Mouse (Mus musculus) right cerebral cortex, adult 18-20 months (tissue): Measurements from ENCODE around the gene Tulp1.
"Not testable (repeated sequence)": the region's sequence is repeated elsewhere in the genome, so short reads cannot be mapped to it uniquely, and the experiment has no call there.

ENCODE experiments used
- DNase-seq: peaks from one replicate; pipeline ENCODE4 v3.0.0; 2022; ENCODE audit warnings: mixed read lengths

Gene Tulp1

GRCm38 (mm10) chr17:28368449-28368848, 3.4 kb upstream of the Tulp1 start:
- peak; percentile 25 for DNase-seq

DNA sequence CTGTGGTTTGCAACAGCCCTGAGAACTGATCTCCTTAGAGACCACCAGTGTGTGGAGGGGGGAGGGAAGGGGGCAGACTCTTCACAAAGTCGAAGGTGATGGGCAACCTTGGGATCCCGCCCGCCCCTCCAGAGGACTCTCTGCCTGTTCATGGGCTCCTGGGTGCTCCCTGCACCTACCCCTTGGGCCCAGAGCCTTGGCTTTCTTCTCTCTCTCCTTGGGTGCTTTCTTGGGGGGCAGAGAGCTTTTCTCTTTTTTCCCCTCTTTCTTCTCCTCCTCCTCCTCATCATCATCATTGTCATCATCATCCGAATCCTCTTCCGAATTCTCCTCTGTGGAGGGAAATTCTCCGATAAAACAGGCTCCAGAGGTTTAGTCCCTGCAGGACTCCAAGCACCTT, 1.5 kb downstream of the Tulp1 start:
- no peak for DNase-seq

DNA sequence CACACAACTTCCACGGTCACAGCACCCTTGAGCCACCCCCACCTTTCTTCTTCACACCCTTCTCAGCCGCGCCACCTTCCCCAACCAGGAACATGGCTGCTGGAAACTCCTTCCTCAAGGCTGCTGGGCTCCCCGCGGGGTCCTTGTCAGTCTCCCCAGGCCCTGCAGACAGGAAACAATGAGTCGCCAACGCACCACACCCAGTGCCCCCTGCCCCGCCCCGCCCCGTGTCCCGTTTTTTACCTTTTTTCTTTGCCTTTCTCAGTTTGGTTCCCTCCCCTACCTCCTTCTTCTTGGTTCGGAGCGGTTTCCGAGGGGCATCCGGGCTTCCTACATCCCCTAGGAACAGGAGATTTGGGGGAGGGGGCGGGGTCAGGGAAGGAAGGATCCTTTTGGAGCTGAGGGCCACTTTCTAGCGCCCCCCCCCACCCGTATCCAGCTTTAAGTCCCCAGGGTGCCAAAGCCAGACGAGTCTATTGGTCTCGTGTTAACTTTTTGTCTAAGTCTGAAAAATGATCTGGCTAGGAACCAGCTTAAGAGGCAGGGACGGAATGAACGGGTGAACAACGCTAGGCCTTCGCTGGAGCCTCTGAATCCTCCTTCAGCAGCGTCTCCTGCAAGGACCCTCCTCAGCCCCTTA, 2.2 kb downstream of the Tulp1 start:
- DNase-seq, result no peak

- DNase-seq, result no peak
These were observed 2.9 kb downstream of the Tulp1 start for GRCm38 (mm10) chr17:28361921-28362652.

GRCm38 (mm10) chr17:28360531-28361277, 4.3 kb downstream of the Tulp1 start:
- DNase-seq, result no peak

DNA sequence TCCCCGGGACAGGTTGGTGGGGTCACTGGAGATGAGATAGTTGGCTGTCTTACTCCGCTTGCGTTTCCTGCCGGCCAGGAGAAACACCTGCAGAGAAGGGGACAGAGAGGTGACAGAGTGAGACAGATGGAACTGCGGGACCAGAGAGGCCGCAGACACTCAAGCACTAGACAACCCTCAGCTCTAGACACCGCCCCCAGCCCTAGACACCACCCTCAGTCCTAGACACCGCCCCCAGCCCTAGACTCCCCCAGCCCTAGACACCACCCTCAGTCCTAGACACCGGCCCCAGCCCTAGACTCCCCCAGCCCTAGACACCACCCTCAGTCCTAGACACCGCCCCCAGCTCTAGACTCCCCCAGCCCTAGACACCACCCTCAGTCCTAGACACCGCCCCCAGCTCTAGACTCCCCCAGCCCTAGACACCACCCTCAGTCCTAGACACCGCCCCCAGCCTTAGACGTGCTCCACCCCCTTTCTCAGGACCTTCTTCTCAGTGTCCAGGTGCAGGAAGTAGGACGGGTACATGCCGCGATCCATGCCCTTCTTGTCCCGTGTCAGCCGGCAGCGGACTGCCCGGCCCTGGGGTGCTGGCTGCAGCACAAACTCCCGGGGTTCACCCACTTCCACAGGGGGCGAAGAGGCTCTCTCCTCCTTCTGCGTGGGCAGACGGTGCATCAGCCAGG, 6.3 kb downstream of the Tulp1 start:
- DNase-seq, result not testable (repeated sequence)

DNA sequence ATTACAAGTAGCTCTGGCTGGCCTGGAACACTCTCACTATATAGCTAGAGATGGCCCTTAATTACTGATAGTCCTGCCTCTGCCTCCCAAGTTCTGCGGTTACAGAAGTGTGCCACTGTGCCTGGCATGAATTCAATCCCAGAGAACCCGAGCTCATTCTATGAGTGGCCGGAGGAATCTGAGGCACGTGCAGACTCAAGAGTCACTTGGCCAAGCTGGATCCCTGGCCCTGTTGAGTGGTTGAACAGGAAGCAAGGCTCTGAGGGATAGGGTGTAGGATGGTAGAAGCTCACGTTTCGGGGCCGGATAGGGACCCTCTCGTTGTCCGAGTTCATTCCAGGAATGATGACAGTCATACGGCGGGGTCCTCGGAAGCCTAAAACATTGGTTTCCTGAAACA, 9.2 kb downstream of the Tulp1 start:
- DNase-seq, result no peak

DNA sequence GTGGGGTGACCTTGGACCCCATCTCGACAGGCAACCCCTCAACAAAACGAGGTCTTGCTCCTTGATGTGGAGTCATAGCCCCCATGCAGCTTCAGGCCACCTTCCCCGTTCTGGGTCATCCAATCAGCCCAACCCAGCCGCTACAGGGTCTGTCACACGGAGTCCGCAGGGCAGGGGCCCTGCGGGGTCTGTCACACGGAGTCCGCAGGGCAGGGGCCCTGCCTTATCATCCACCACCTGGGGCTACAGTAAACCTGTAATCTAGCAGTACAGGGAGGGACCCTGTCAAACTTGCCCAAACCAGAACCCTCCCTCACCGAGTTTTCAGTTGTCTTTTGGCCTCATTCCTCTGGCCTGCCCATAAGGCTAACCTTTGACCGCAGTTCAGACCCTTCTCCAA, 13.0 kb downstream of the Tulp1 start:
- DNase-seq, result no peak

DNA sequence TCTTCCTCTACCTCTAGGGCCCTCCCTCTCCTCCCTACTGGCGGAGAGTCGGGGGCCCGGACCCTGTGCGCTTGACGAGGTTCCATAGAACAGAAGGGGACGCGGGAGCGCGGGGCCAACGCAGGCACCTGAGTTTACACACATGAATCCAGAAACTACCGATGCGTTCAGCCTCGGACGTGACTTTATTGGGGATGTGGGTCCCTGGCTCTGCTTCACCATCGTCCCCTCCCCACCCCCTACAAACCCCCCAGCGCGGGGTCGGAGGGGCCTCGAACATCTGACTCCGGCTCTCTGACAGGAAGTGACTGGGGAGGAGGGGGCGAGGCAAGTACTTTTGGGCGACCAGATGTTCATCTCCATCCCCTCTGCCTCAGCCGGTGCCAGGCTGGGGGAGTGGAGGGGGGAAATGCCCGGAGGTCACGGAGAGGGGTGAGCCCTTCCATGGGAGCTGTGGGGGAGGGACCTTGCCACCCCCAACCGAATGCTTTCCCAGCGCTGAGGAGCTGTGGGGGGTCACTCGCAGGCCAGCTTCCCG, 13.6 kb downstream of the Tulp1 start:
- no peak for DNase-seq

DNA sequence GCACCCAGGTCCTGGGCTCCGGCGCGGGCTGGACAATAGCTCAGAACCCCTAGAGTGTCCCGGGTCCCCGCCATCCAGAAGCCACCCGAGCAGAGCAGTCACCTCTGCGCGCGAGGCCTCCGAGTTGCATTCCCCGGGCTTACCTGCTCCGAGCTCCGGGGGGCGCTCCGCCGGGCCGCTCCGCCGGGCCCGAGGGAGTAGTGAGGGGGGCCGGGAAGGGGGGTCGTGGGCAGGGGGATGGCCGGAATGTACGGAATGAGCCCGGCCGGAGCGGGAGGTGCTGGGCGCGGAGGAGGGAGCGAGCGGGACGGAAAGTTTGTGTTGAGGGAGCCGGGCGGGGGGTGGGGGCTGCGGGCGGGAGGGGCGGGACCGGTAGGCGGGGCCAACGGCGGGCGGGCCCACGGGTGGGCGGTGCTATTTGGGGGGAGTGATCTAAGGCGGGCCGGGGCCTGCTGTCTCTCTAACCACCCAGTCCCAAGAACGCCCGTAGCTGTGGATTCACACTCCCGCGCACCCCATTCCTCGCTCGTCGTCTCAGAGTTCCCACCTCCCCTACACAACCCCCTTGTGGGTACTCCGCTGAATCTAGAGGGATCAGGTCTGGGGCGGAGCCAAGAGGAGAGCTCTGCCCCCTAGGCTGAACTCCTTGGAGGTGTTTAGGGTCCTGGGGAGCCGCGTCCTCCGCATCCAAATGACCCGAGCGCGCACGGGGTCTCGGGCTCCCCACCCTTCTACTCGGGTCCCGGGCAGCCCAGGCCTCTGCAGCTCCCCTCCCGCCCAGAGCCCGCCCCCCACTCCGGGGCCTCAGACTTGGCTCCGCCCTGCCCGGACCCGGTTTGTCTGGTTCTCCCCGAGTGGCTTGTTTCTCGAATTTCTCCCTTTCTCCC, 14.3 kb downstream of the Tulp1 start, which contains the start of gene Tead3:
Gene Tead3 (minus strand): TSS at position 352 of the 887 bp plus-strand sequence.
- DNase-seq, result no peak

DNA sequence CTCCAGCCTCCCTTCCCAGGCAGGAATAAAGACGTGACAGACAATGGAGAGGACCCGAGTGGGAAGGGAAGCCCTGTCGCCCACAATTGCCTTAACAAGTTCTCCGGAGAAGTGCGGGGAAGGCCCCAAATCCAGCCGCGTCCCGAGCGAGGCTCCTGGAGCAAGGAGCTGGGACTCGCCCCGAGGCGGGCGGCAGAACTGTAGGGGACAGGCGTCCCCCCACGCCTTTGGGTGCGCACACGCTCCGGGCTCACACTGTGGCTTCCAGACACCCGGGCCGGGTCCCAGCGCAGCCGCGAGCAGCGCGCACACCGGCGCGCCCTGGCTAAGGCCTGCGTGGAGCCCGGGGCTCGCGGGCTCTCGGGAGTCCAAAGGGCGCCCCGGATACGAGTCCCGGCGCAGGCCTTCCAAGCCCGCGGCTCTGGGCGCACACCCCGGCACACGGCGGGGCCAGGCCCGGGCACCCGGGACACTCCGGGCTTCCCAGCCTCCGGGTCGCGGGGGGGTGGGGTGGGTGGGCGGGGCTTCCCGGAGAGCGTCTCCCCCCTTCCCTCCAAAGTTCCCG, 15.0 kb downstream of the Tulp1 start:
- DNase-seq, result no peak

DNA sequence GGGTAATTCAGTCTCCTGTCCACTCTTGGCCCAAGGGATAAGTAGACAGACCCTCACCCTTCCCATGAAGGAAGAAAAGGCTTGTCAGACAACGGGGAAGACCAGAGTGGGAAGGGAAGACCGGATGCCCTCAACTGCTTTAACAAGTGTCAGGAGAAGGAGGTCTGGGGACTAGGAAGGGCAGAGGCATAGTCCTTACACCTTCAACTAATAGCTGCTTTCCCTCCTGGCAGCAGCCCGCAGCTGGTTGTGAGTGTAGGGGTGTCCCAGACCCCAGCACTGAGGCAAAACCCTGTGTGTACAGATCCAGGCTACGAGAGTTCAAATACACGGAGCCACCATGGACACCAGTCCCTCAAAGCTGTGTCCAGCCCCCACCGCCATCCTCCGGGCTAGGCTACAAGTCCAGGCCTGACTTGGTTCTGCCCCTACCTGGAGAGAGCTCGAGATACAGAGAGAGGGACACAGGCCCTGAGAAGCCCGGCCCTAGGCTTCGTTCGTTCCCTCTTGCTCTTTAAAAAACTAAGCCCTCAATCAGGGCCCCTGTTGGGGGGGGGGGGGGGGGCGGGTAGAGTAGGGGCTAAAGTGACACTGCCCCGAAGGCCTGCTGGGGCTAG, 15.7 kb downstream of the Tulp1 start:
- DNase-seq, result no peak

DNA sequence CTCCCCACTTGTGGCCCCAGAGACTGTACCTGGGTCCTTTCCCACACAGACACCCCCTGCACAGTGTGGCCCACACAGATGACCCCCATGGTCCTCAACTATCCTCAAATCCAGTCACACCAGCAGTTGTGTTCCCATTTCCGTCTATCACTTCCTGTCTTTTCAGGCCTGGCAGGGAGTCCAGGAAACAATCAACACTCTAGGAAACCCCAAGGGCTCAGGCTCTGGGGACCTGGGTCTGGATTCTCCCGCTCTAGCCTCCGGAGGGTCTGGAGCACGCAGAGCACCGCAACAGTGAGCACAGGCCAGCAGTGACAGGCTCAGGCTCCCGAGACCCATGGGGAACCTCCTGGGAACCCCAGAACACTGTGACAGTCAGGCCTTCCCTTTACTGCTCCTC, 16.8 kb downstream of the Tulp1 start:
- no peak for DNase-seq

DNA sequence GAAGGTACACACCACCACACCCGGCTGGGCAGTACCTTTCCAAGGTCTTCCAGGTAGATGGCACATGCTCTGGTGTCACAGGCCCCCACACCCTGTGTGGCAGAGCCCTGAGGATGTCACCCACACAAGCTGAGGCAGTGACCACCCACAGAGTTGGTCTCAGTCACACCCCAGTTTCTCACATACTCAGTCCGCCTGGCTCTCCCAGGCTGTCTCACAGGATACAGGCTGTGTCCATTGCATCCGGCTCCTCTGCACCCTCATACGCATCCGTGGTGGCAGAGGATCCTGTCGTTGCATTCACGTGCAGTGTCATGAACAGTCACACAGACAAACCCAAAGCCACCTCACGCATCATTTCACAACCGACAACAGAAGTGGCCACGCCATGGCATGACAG, 17.7 kb downstream of the Tulp1 start:
- no peak for DNase-seq

DNA sequence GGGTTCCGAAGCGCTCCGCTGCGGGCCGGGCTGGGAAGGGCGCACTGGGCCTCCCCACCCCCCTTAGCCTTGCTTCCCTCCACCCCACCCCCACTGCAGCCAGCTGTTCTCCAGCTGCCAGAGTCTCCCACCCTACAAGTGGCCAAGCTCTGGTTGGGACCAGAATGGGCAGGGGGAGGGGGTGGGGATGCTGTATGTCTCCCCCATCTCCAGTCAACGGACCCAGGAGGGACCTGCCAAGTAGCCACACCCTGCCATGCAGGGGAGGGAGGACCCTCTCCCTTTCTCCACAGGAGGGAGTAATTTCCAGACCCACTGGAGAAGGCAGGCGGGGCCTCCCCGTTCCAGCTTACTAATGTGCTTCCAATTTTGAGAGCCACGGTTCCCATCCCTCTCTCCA, 19.1 kb downstream of the Tulp1 start:
- no peak for DNase-seq

DNA sequence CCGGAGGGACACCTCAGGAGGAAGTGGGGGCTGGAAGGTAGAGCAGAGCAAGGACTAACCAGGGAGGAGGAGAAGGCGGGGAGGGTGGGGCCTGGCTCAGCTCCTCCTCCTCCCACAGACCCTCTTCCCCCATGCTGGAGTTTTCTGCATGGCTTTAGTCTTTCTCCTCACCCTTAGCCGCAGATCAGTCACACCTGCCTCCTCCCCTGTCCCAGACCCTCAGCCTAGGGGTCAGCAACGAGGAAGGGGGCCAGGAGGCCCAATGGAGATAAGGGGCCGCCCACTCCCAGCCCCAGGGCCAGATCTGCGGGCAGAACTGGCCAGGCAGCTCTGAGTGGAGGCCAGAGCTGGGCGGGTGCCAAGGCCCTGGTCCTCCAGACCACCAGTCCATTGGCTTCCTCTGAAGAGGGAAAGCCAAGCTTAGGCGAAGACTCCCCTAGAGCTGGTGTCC, 19.7 kb downstream of the Tulp1 start:
- no peak for DNase-seq

- DNase-seq, result no peak
These were observed 20.4 kb downstream of the Tulp1 start for GRCm38 (mm10) chr17:28344670-28345069.

GRCm38 (mm10) chr17:28344050-28344607, 20.9 kb downstream of the Tulp1 start:
- no peak for DNase-seq

GRCm38 (mm10) chr17:28341091-28341490, 23.9 kb downstream of the Tulp1 start:
- DNase-seq, result peak; percentile 60

GRCm38 (mm10) chr17:28340578-28340977, 24.4 kb downstream of the Tulp1 start:
- no peak for DNase-seq

DNA sequence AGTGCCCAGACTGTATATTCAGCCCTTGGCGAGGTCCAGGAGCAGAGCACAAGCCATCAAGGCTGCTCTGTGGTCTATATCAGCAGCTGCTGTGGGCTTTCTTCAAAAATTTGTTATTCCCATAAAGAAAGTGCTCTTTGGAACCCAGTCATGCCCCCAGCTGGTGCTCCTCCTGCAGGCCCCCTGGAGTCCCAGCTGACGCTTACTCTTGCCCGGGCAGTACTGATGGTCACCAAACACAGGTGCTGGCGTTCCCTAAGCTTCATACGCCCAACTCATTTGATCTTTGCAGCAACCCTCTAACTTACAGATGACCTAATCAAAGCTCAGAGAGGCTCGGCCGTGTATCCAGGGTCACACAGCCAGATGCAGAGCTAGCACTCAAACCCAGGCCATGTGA, 27.5 kb downstream of the Tulp1 start:
- DNase-seq, result no peak
